Mouse (Mus musculus) CH12.LX (cell line): ENCODE measurements around the gene Tdrd9.

ENCODE experiments used
- CHD2 ChIP-seq: IDR thresholded peaks from 2 replicates; pipeline ENCODE4 v1.6.1; 2011; ENCODE audit warnings: low read length, improper control_type of control experiment
- CTCF ChIP-seq, 2 experiments: IDR thresholded peaks in 1 of 2; conservative IDR thresholded peaks in 1 of 2; 2 replicates each; pipeline ENCODE4 v1.5.1; 2011 to 2012; ENCODE audit warnings: low read depth in 2 of 2, low read length in 2 of 2, improper control_type of control experiment in 1 of 2, inconsistent platforms in 1 of 2, mild to moderate bottlenecking in 1 of 2, moderate library complexity in 1 of 2
- ELF1 ChIP-seq: IDR thresholded peaks from 2 replicates; pipeline ENCODE4 v1.6.1; 2014; ENCODE audit warnings: low read depth, mild to moderate bottlenecking, inconsistent platforms, low read length, improper control_type of control experiment
- EP300 ChIP-seq: IDR thresholded peaks from 2 replicates; pipeline ENCODE4 v1.6.1; 2011; ENCODE audit warnings: low read length, improper control_type of control experiment
- IRF4 ChIP-seq: IDR thresholded peaks from 2 replicates; pipeline ENCODE4 v1.6.1; 2014; ENCODE audit warnings: low read depth, mild to moderate bottlenecking, inconsistent platforms, low read length, improper control_type of control experiment
- JUN ChIP-seq: IDR thresholded peaks from 2 replicates; pipeline ENCODE4 v1.6.1; 2011; ENCODE audit warnings: low read depth, mild to moderate bottlenecking, low read length, improper control_type of control experiment, moderate library complexity; ENCODE audit not compliant: insufficient read depth
- MXI1 ChIP-seq: IDR thresholded peaks from 2 replicates; pipeline ENCODE4 v1.6.1; 2011; ENCODE audit warnings: mild to moderate bottlenecking, low read depth, low read length, improper control_type of control experiment
- POLR2A ChIP-seq: IDR thresholded peaks from 2 replicates; pipeline ENCODE4 v1.6.1; 2011; ENCODE audit warnings: low read depth, mild to moderate bottlenecking, improper control_type of control experiment, low read length
- RCOR1 ChIP-seq: conservative IDR thresholded peaks from 2 replicates; pipeline ENCODE4 v1.6.1; 2012; ENCODE audit warnings: low read depth, mild to moderate bottlenecking, inconsistent platforms, low read length, improper control_type of control experiment
- SMC3 ChIP-seq: IDR thresholded peaks from 2 replicates; pipeline ENCODE4 v1.6.1; 2011; ENCODE audit warnings: low read depth, low read length, improper control_type of control experiment
- UBTF ChIP-seq: IDR thresholded peaks from 2 replicates; pipeline ENCODE4 v1.6.1; 2012; ENCODE audit warnings: low read depth, mild to moderate bottlenecking, inconsistent platforms, low read length, improper control_type of control experiment, moderate library complexity

DNA sequence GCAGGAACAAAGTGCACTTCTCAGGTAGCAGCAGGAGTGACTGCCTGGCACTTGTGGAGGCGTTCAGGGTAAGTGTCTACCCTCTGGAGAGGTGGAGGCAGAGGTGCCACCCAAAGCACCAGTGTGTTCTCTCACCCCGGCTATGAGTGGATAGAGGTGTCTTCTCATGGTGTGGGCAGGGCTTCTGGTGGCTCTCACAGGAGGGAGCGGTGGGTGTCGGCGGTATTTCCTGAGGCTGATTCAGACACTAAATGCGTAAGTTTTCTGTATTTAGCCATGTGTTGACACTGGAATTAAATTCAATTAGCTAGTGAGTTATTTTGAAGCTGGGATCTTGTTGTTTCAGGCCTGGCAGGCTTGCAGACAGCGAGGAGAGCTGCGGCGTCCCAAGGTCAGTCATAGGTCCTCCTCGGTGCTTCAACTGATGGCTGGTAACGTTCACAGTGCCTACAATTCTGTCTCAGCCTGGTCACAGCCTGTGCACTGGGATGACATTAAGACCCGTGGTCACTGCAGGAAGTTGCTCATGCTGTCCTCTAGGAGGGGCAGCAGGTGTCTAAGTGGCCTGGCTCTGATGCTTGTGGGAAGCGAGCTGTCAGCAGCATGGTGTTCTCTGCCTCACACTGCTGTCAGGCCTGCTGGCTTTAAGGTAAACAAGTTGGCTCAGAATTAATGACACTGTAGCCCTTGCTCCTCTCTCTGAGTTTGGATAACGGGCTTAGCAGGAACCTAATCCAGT lies 54.7 kb downstream of the Tdrd9 start:
- no peak for TF ChIP-seq CTCF (conservative IDR thresholded peaks at IDR 0.05 in 1 of 2, IDR thresholded peaks at IDR 0.05 in 1 of 2; ENCODE audit: low read depth in 2 of 2, low read length in 2 of 2)
- no peak for TF ChIP-seq CHD2
- TF ChIP-seq POLR2A = no peak
- TF ChIP-seq ELF1 = no peak
- TF ChIP-seq MXI1 = no peak
- TF ChIP-seq EP300 = no peak
- no peak for TF ChIP-seq IRF4
- TF ChIP-seq RCOR1 = no peak
- TF ChIP-seq JUN = no peak
- TF ChIP-seq SMC3 = no peak
- no peak for TF ChIP-seq UBTF
